Mouse (Mus musculus): ENCODE measurements around the gene Olfr33.
A peak's percentile ranks its signal among the peaks of the same experiment; 100 is the strongest.

Gene Olfr33

GRCm38 (mm10) chr7:102718970-102719369 is at the start of gene Olfr33:
Olfr33 (minus strand) TSS chr7:102719070.
- DNase-seq (ENCODE audit: low read depth in 1 of 2, low spot score in 2 of 2), result no peak

- DNase-seq (ENCODE audit: low read depth in 1 of 2, low spot score in 2 of 2), result no peak
Observed at GRCm38 (mm10) chr7:102759266-102759665, 40.4 kb upstream of the Olfr33 start, which contains the start of the genes Olfr560 and Olfr78. Olfr560 (minus strand) TSS chr7:102759366. Olfr78 (minus strand) TSS chr7:102759471.

- no peak for DNase-seq (ENCODE audit: low read depth in 1 of 2, low spot score in 2 of 2)
Observed at GRCm38 (mm10) chr7:102752086-102752485, 33.2 kb upstream of the Olfr33 start.

GRCm38 (mm10) chr7:102737705-102738104 is 18.8 kb upstream of the Olfr33 start:
- no peak for DNase-seq (ENCODE audit: low read depth in 1 of 2, low spot score in 2 of 2)

- no peak for DNase-seq (ENCODE audit: low read depth in 1 of 2, low spot score in 2 of 2)
Observed at GRCm38 (mm10) chr7:102733793-102734192, 14.9 kb upstream of the Olfr33 start.

- no peak for DNase-seq (ENCODE audit: low read depth in 1 of 2, low spot score in 2 of 2)
Observed at GRCm38 (mm10) chr7:102727391-102727790, 8.5 kb upstream of the Olfr33 start, which contains the start of gene Olfr559. Olfr559 (minus strand) TSS chr7:102727491.

- DNase-seq (ENCODE audit: low read depth in 1 of 2, low spot score in 2 of 2), result no peak
Observed at GRCm38 (mm10) chr7:102701915-102702314, 17.0 kb downstream of the Olfr33 start, which contains the start of gene Olfr558. Olfr558 (plus strand) TSS chr7:102702215.

- no peak for DNase-seq (ENCODE audit: low read depth in 1 of 2, low spot score in 2 of 2)
Observed at GRCm38 (mm10) chr7:102698461-102698860, 20.4 kb downstream of the Olfr33 start.

GRCm38 (mm10) chr7:102695358-102696125 is 23.3 kb downstream of the Olfr33 start, which contains the start of gene Olfr557:
Olfr557 (plus strand) TSS chr7:102695910.
- DNase-seq (ENCODE audit: low read depth in 1 of 2, low spot score in 2 of 2), result no peak

GRCm38 (mm10) chr7:102686944-102687501 is 31.8 kb downstream of the Olfr33 start, which contains the start of gene Trim68:
Trim68 (minus strand) TSS chr7:102687327.
- peak; percentile 17 to 44 for DNase-seq (ENCODE audit: low read depth in 1 of 2, low spot score in 2 of 2)

- no peak for DNase-seq (ENCODE audit: low read depth in 1 of 2, low spot score in 2 of 2)
Observed at GRCm38 (mm10) chr7:102681916-102682315, 37.0 kb downstream of the Olfr33 start.

- DNase-seq (ENCODE audit: low read depth in 1 of 2, low spot score in 2 of 2), result no peak
Observed at GRCm38 (mm10) chr7:102676225-102676624, 42.6 kb downstream of the Olfr33 start.

- DNase-seq (ENCODE audit: low read depth in 1 of 2, low spot score in 2 of 2), result no peak
Observed at GRCm38 (mm10) chr7:102665378-102665777, 53.5 kb downstream of the Olfr33 start.

GRCm38 (mm10) chr7:102664599-102664998 is 54.3 kb downstream of the Olfr33 start, which contains the start of gene Olfr556:
Olfr556 (plus strand) TSS chr7:102664899.
- no peak for DNase-seq (ENCODE audit: low read depth in 1 of 2, low spot score in 2 of 2)

Measured in monocyte, adult 2 months (primary cell).